Mouse (Mus musculus) E14TG2a.4 (cell line): ENCODE measurements around the gene Entpd5.

Experiments used
- H3K27me3 ChIP-seq: 2 replicates; pipeline ENCODE4 v1.6.1; 2014; ENCODE audit warnings: low read length, control low read depth; ENCODE audit not compliant: insufficient read depth
- H3K36me3 ChIP-seq: 2 replicates; pipeline ENCODE4 v1.6.1; 2014; ENCODE audit warnings: low read length, control low read depth; ENCODE audit not compliant: insufficient read depth
- H3K4me1 ChIP-seq: replicated peaks from 2 replicates; pipeline ENCODE4 v1.6.1; 2014; ENCODE audit warnings: low read depth, low read length, control low read depth
- H3K4me3 ChIP-seq: replicated peaks from 2 replicates; pipeline ENCODE4 v1.5.1; 2014; ENCODE audit warnings: mild to moderate bottlenecking, low read length
- H3K9me3 ChIP-seq: 2 replicates; pipeline ENCODE4 v1.6.1; 2014; ENCODE audit warnings: low read length, control low read depth
- CTCF ChIP-seq: conservative IDR thresholded peaks from 2 replicates; pipeline ENCODE4 v1.5.1; 2014; ENCODE audit warnings: low read length
- NANOG ChIP-seq: IDR thresholded peaks from 2 replicates; pipeline ENCODE4 v1.6.1; 2014; ENCODE audit warnings: borderline replicate concordance, low read length, mixed read lengths
- POU5F1 ChIP-seq: IDR thresholded peaks from 2 replicates; pipeline ENCODE4 v1.6.1; 2014; ENCODE audit warnings: low read length, borderline replicate concordance

Gene Entpd5

GRCm38 (mm10) chr12:84393847-84394246, 15.0 kb downstream of the Entpd5 start:
- Histone ChIP-seq H3K4me1 (peaks cover 8% of the 10 kb centered on the region), H3K27me3 (no peaks in the 10 kb centered on the region), H3K9me3 (no peaks in the 10 kb centered on the region), H3K36me3 (no peaks in the 10 kb centered on the region), H3K4me3 (no peak overlapping the region)
- no peak for TF ChIP-seq CTCF
- no peak for TF ChIP-seq NANOG
- TF ChIP-seq POU5F1: no peak

GRCm38 (mm10) chr12:84392681-84393080, 16.1 kb downstream of the Entpd5 start:
- H3K27me3 ChIP-seq: no peaks in the 10 kb centered on the region
- TF ChIP-seq POU5F1 (no peak), CTCF (no peak), NANOG (no peak)

GRCm38 (mm10) chr12:84390336-84390735, 18.5 kb downstream of the Entpd5 start:
- H3K36me3 ChIP-seq: no peaks in the 10 kb centered on the region
- H3K9me3 ChIP-seq: no peaks in the 10 kb centered on the region
- no peak for TF ChIP-seq NANOG
- TF ChIP-seq CTCF: no peak
- no peak for TF ChIP-seq POU5F1
- H3K4me3 ChIP-seq: no peak overlapping the region
- peaks cover 9% of the 10 kb centered on the region for H3K4me1 ChIP-seq
- H3K27me3 ChIP-seq: no peaks in the 10 kb centered on the region

More at GRCm38 (mm10) chr12:84392681-84393080, 16.1 kb downstream of the Entpd5 start:
- Histone ChIP-seq H3K36me3 (no peaks in the 10 kb centered on the region), H3K9me3 (no peaks in the 10 kb centered on the region), H3K4me3 (no peak overlapping the region), H3K4me1 (peaks cover 13% of the 10 kb centered on the region)

GRCm38 (mm10) chr12:84388774-84389400, 19.9 kb downstream of the Entpd5 start:
- Histone ChIP-seq H3K27me3 (no peaks in the 10 kb centered on the region), H3K4me1 (peaks cover 4% of the 10 kb centered on the region; the same call in 1 of the 2 replicates), H3K9me3 (no peaks in the 10 kb centered on the region), H3K4me3 (no peak overlapping the region), H3K36me3 (no peaks in the 10 kb centered on the region)
- TF ChIP-seq NANOG (no peak), CTCF (no peak)

GRCm38 (mm10) chr12:84388097-84388496, 20.7 kb downstream of the Entpd5 start:
- H3K9me3 ChIP-seq: no peaks in the 10 kb centered on the region
- no peak for TF ChIP-seq CTCF
- no peak for TF ChIP-seq NANOG
- TF ChIP-seq POU5F1: no peak
- H3K36me3 ChIP-seq: no peaks in the 10 kb centered on the region
- H3K27me3 ChIP-seq: no peaks in the 10 kb centered on the region
- peaks cover 4% of the 10 kb centered on the region; the same call in 1 of the 2 replicates for H3K4me1 ChIP-seq
- no peak overlapping the region for H3K4me3 ChIP-seq

GRCm38 (mm10) chr12:84385408-84385807, 23.4 kb downstream of the Entpd5 start:
- no peaks in the 10 kb centered on the region for H3K27me3 ChIP-seq
- no peak for TF ChIP-seq NANOG
- TF ChIP-seq CTCF: no peak
- TF ChIP-seq POU5F1: no peak

GRCm38 (mm10) chr12:84384644-84385081, 24.2 kb downstream of the Entpd5 start:
- no peaks in the 10 kb centered on the region for H3K9me3 ChIP-seq
- no peaks in the 10 kb centered on the region for H3K27me3 ChIP-seq
- no peak overlapping the region for H3K4me3 ChIP-seq
- no peaks in the 10 kb centered on the region for H3K36me3 ChIP-seq
- H3K4me1 ChIP-seq: peaks cover 16% of the 10 kb centered on the region
- no peak for TF ChIP-seq NANOG
- no peak for TF ChIP-seq POU5F1
- TF ChIP-seq CTCF: no peak

More at GRCm38 (mm10) chr12:84385408-84385807, 23.4 kb downstream of the Entpd5 start:
- no peak overlapping the region for H3K4me3 ChIP-seq
- H3K4me1 ChIP-seq: peaks cover 16% of the 10 kb centered on the region
- H3K36me3 ChIP-seq: no peaks in the 10 kb centered on the region
- no peaks in the 10 kb centered on the region for H3K9me3 ChIP-seq

- H3K4me3 ChIP-seq: no peak overlapping the region
- H3K9me3 ChIP-seq: no peaks in the 10 kb centered on the region
- no peaks in the 10 kb centered on the region for H3K36me3 ChIP-seq
These were observed 26.5 kb downstream of the Entpd5 start for GRCm38 (mm10) chr12:84382369-84382768.

More at GRCm38 (mm10) chr12:84382369-84382768, 26.5 kb downstream of the Entpd5 start:
- Histone ChIP-seq H3K27me3 (no peaks in the 10 kb centered on the region), H3K4me1 (peaks cover 11% of the 10 kb centered on the region)
- TF ChIP-seq POU5F1: no peak
- TF ChIP-seq NANOG: no peak
- no peak for TF ChIP-seq CTCF
